Mouse (Mus musculus): Measurements from ENCODE around the gene Gm9767. TPM values are rescaled to one million over a fixed set of nuclear protein-coding genes. Genes with fewer than 3 reads are reported as not detected.

Gm9767 gene
- polyA plus RNA-seq (2015; fragmentation: Nextera tagmentation; extraction: Ambion mirVana): not detected in 2 replicates

DNA sequence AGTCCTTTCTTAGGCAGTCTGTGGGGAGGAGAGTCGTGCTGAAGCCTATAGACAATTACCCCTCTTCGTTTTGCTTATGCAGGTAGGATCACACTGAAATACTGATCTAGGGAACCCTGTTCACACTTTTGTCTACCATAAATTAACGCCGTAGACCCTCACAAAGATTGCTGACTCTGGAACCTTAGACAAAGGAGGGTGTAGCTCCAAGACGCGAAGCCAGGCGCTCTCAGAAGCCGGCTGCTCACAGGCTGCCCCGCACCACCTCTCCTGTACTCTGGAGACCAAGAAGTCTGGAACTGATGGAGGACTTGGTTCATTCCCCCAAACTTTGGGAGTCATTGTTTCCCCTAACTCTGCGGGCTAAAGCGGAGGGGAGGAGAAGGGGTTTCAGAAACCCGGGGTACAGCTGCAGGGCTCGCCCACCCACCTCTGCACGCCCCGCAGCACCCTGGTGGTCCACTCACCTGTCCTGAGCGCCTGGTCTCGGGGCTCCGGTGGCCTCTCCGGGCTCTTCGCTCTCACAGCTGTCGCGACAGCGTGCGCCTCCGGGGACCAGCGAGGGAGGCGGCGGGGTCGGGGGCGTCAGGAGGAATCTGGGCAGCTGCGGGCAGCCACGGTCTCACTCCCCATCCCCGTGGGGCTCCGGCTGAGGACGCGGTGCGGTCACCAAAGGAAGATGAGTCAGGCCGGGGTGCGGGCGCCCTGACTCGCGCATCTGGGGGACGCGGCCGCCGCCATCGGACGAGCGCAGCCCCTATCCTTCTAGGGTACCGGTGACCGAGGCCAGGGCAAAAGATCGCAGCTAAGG, at the start of gene Gm9767:
TSS of gene Gm9767 (plus strand) at position 585 of the 811 bp plus-strand sequence.

GRCm38 (mm10) chr10:26078521-26079142, 577 bp downstream of the Gm9767 start, which contains the start of gene Tmem200a:
TSS of gene Tmem200a (minus strand) at chr10:26079052.

Other genes starting within 250 kb of the Gm9767 start
- 1.8 and 2.8 TPM in 2 replicates for gene Tmem200a, start 797 bp downstream of the Gm9767 start, polyA plus RNA-seq (2015; fragmentation: Nextera tagmentation; extraction: Ambion mirVana)
- 0.49 TPM in 2 replicates for gene Samd3, start 151.5 kb downstream of the Gm9767 start, polyA plus RNA-seq (2015; fragmentation: Nextera tagmentation; extraction: Ambion mirVana)

Measured in spleen, postnatal 0 days (tissue).